Mouse (Mus musculus) lung, postnatal 0 days (tissue): ENCODE results near the gene Neurl1b.

Experiments used
- CTCF ChIP-seq: IDR thresholded peaks from 2 replicates; pipeline ENCODE4 v1.5.1; 2016; ENCODE audit warnings: antibody characterized with exemption, mild to moderate bottlenecking
- EP300 ChIP-seq: IDR thresholded peaks from 2 replicates; pipeline ENCODE4 v1.6.1; 2016; ENCODE audit warnings: antibody characterized with exemption, mild to moderate bottlenecking, control low read depth

GRCm38 (mm10) chr17:26420491-26421247 lies 6.0 kb downstream of the Neurl1b start:
- TF ChIP-seq CTCF (no peak), EP300 (no peak)
